Mouse (Mus musculus): ENCODE measurements around the gene Pgap3.

DNA sequence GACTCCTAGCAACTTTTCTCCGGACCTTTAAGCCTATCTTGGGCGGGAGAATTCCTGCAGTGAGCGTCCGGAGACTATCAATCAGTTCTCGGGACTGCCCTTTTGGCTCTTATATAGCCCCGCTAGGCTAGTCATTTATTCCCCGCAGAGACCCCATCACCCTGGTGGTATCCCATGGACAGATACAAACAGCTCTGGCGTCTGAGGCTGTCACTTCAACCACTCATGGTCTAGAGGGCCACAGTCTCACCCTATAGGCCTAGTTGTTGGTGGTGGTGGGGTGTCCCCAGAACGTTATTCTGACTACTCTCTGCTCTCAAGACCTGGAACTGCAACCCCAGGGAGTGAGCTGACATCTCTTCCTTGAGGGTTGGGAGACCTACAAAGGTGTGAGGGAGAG is 51.0 kb downstream of the Pgap3 start:
- no peak for TF ChIP-seq POLR2A (IDR thresholded peaks at IDR 0.05; ENCODE audit: borderline replicate concordance, low read depth, low read length)
- no peak for TF ChIP-seq CTCF (IDR thresholded peaks at IDR 0.05; ENCODE audit: low read depth, low read length)

All from bone marrow macrophage, adult 2 months (primary cell).